Mouse (Mus musculus) hindbrain, embryonic 15.5 days (tissue): ENCODE results near the gene Rora. TPM values are rescaled to one million over a fixed set of nuclear protein-coding genes. Genes with fewer than 3 reads are reported as not detected.
A peak's percentile ranks its signal among the peaks of the same experiment; 100 is the strongest.

ENCODE experiments used
- ATAC-seq: fragments of 200-750 bp; cut with Nextera tagmentation; 2 replicates; pipeline ENCODE4 v1.8.0; 2017; ENCODE audit warnings: low read depth, moderate number of reproducible peaks, moderate TSS enrichment; ENCODE audit not compliant: low FRiP score
- H3K27ac ChIP-seq: fragments of 300-500 bp; sonication (generic); replicated peaks from 2 replicates; pipeline ENCODE4 v1.5.1; 2015; ENCODE audit warnings: mild to moderate bottlenecking, inconsistent platforms
- H3K27me3 ChIP-seq: fragments of 300-500 bp; sonication (generic); 2 replicates; pipeline ENCODE4 v1.6.1; 2015; ENCODE audit warnings: control low read depth, inconsistent platforms
- H3K36me3 ChIP-seq: fragments of 300-500 bp; sonication (generic); 2 replicates; pipeline ENCODE4 v1.6.1; 2015; ENCODE audit warnings: control low read depth, inconsistent platforms
- H3K4me1 ChIP-seq: fragments of 300-500 bp; sonication (generic); replicated peaks from 2 replicates; pipeline ENCODE4 v1.6.1; 2015; ENCODE audit warnings: control low read depth, inconsistent platforms
- H3K4me2 ChIP-seq: fragments of 300-500 bp; sonication (generic); 2 replicates; pipeline ENCODE4 v1.6.1; 2015; ENCODE audit warnings: moderate library complexity, mild to moderate bottlenecking, inconsistent platforms
- H3K4me3 ChIP-seq: fragments of 300-500 bp; sonication (generic); 2 replicates; pipeline ENCODE4 v1.5.1; 2015; ENCODE audit warnings: mild to moderate bottlenecking, inconsistent platforms
- H3K9ac ChIP-seq: fragments of 300-500 bp; sonication (generic); 2 replicates; pipeline ENCODE4 v1.6.1; 2015; ENCODE audit warnings: inconsistent platforms
- H3K9me3 ChIP-seq: fragments of 300-500 bp; sonication (generic); 2 replicates; pipeline ENCODE4 v1.6.1; 2016; ENCODE audit warnings: control low read depth, inconsistent platforms
- WGBS: fragments of 180-500 bp; shearing (Covaris S2); methylation state at CpG from one replicate; pipeline ENCODE4 v1.1.7; 2015; 5-methylcytosine and 5-hydroxymethylcytosine counted together
- polyA plus RNA-seq: library from polyadenylated mRNA; unstranded; fragments of >200 nt; fragmentation: Nextera tagmentation; extraction: Ambion mirVana; gene quantifications from 2 replicates; pipeline ENCODE4 v1.2.1, GENCODE M21; 2015

The Rora gene
- polyA plus RNA-seq, 1 experiment from 2014 or later = 48.5 TPM

GRCm38 (mm10) chr9:69372871-69373270 lies 719.3 kb downstream of the Rora start:
- Histone ChIP-seq H3K27ac (no peak overlapping the region), H3K4me2 (no peak overlapping the region), H3K9ac (no peak overlapping the region)

GRCm38 (mm10) chr9:69376982-69377653 lies 723.5 kb downstream of the Rora start:
- Histone ChIP-seq H3K4me2 (no peak overlapping the region), H3K9me3 (no peaks in the 10 kb centered on the region), H3K9ac (no peak overlapping the region), H3K4me3 (no peak overlapping the region), H3K4me1 (no peaks in the 10 kb centered on the region), H3K27ac (no peak overlapping the region), H3K36me3 (peaks cover 8% of the 10 kb centered on the region), H3K27me3 (no peaks in the 10 kb centered on the region)
- 85% methylated on average over 4 of the region's 4 CpGs for WGBS
- ATAC-seq = no peak

More at GRCm38 (mm10) chr9:69372871-69373270, 719.3 kb downstream of the Rora start:
- H3K36me3 ChIP-seq = peaks cover 8% of the 10 kb centered on the region
- no peak overlapping the region for H3K4me3 ChIP-seq
- no peaks in the 10 kb centered on the region for H3K27me3 ChIP-seq
- WGBS = 33% methylated on average over 4 of the region's 4 CpGs
- no peak for ATAC-seq
- H3K4me1 ChIP-seq = no peaks in the 10 kb centered on the region
- H3K9me3 ChIP-seq = no peaks in the 10 kb centered on the region

GRCm38 (mm10) chr9:69377654-69378045 lies 724.1 kb downstream of the Rora start:
- Histone ChIP-seq H3K4me1 (no peaks in the 10 kb centered on the region), H3K9ac (no peak overlapping the region), H3K9me3 (no peaks in the 10 kb centered on the region), H3K27me3 (no peaks in the 10 kb centered on the region), H3K4me2 (no peak overlapping the region), H3K4me3 (no peak overlapping the region), H3K36me3 (peaks cover 8% of the 10 kb centered on the region), H3K27ac (no peak overlapping the region)
- 91% methylated on average over 3 of the region's 3 CpGs for WGBS
- ATAC-seq = no peak

- no peaks in the 10 kb centered on the region for H3K27me3 ChIP-seq
- H3K4me1 ChIP-seq = no peaks in the 10 kb centered on the region
- no peak overlapping the region for H3K4me2 ChIP-seq
- peaks cover 8% of the 10 kb centered on the region for H3K36me3 ChIP-seq
- 71% methylated on average over 1 of the region's 1 CpGs for WGBS
- H3K9me3 ChIP-seq = no peaks in the 10 kb centered on the region
- no peak overlapping the region for H3K4me3 ChIP-seq
- H3K27ac ChIP-seq = no peak overlapping the region
- no peak overlapping the region for H3K9ac ChIP-seq
- ATAC-seq = no peak
Measured at GRCm38 (mm10) chr9:69380546-69380945, 727.0 kb downstream of the Rora start.

- Histone ChIP-seq H3K9me3 (no peaks in the 10 kb centered on the region), H3K4me3 (no peak overlapping the region), H3K36me3 (peaks cover 4% of the 10 kb centered on the region), H3K4me2 (no peak overlapping the region), H3K4me1 (no peaks in the 10 kb centered on the region), H3K27ac (no peak overlapping the region), H3K9ac (no peak overlapping the region), H3K27me3 (no peaks in the 10 kb centered on the region)
- ATAC-seq = no peak
- WGBS = 71% methylated on average over 7 of the region's 7 CpGs
Measured at GRCm38 (mm10) chr9:69381741-69382140, 728.2 kb downstream of the Rora start.

GRCm38 (mm10) chr9:69384475-69384874 lies 730.9 kb downstream of the Rora start:
- no peak for ATAC-seq
- Histone ChIP-seq H3K4me2 (no peak overlapping the region), H3K27ac (no peak overlapping the region), H3K9ac (no peak overlapping the region), H3K9me3 (no peaks in the 10 kb centered on the region), H3K36me3 (no peaks in the 10 kb centered on the region), H3K4me3 (no peak overlapping the region), H3K4me1 (no peaks in the 10 kb centered on the region), H3K27me3 (no peaks in the 10 kb centered on the region)
- 88% methylated on average over 17 of the region's 17 CpGs for WGBS

GRCm38 (mm10) chr9:69384905-69385304 lies 731.3 kb downstream of the Rora start:
- H3K4me2 ChIP-seq = no peak overlapping the region
- H3K9ac ChIP-seq = no peak overlapping the region
- 73% methylated on average over 1 of the region's 1 CpGs for WGBS

GRCm38 (mm10) chr9:69387296-69387695 lies 733.7 kb downstream of the Rora start:
- Histone ChIP-seq H3K4me2 (no peak overlapping the region), H3K4me3 (no peak overlapping the region), H3K4me1 (no peaks in the 10 kb centered on the region), H3K27ac (no peak overlapping the region), H3K27me3 (no peaks in the 10 kb centered on the region), H3K36me3 (no peaks in the 10 kb centered on the region), H3K9me3 (no peaks in the 10 kb centered on the region), H3K9ac (no peak overlapping the region)
- 85% methylated on average over 4 of the region's 4 CpGs for WGBS
- ATAC-seq = no peak

More at GRCm38 (mm10) chr9:69384905-69385304, 731.3 kb downstream of the Rora start:
- Histone ChIP-seq H3K27ac (no peak overlapping the region), H3K4me1 (no peaks in the 10 kb centered on the region), H3K4me3 (no peak overlapping the region), H3K27me3 (no peaks in the 10 kb centered on the region), H3K36me3 (no peaks in the 10 kb centered on the region), H3K9me3 (no peaks in the 10 kb centered on the region)
- no peak for ATAC-seq

GRCm38 (mm10) chr9:69390631-69391030 lies 737.0 kb downstream of the Rora start:
- Histone ChIP-seq H3K36me3 (no peaks in the 10 kb centered on the region), H3K27ac (no peak overlapping the region), H3K4me1 (no peaks in the 10 kb centered on the region), H3K4me2 (no peak overlapping the region), H3K27me3 (no peaks in the 10 kb centered on the region), H3K9ac (no peak overlapping the region), H3K9me3 (no peaks in the 10 kb centered on the region), H3K4me3 (no peak overlapping the region)
- no peak for ATAC-seq
- 73% methylated on average over 4 of the region's 4 CpGs for WGBS

GRCm38 (mm10) chr9:69394234-69394633 lies 740.6 kb downstream of the Rora start:
- Histone ChIP-seq H3K9ac (no peak overlapping the region), H3K9me3 (no peaks in the 10 kb centered on the region), H3K27me3 (no peaks in the 10 kb centered on the region), H3K4me2 (no peak overlapping the region), H3K36me3 (no peaks in the 10 kb centered on the region), H3K4me1 (peaks cover 8% of the 10 kb centered on the region), H3K4me3 (no peak overlapping the region), H3K27ac (no peak overlapping the region)
- ATAC-seq = no peak
- WGBS = 94% methylated on average over 5 of the region's 5 CpGs

- Histone ChIP-seq H3K27ac (peak overlapping the region; percentile 91), H3K4me2 (peak overlapping the region; percentile 84), H3K9me3 (no peaks in the 10 kb centered on the region), H3K27me3 (no peaks in the 10 kb centered on the region), H3K4me1 (peaks cover 8% of the 10 kb centered on the region), H3K4me3 (peak overlapping the region; percentile 63), H3K36me3 (no peaks in the 10 kb centered on the region), H3K9ac (peak overlapping the region; percentile 73; the same call in 1 of the 2 replicates)
- peak; percentile 62; the same call in 1 of the 2 replicates for ATAC-seq
- 63% methylated on average over 2 of the region's 2 CpGs for WGBS
Measured at GRCm38 (mm10) chr9:69397432-69397759, 743.8 kb downstream of the Rora start.

- Histone ChIP-seq H3K4me1 (peaks cover 8% of the 10 kb centered on the region), H3K9ac (peak within 1 kb of the TSS; percentile 73), H3K4me2 (peak within 1 kb of the TSS; percentile 84), H3K27me3 (no peaks in the 10 kb centered on the region), H3K4me3 (peak within 1 kb of the TSS; percentile 63), H3K9me3 (no peaks in the 10 kb centered on the region), H3K36me3 (no peaks in the 10 kb centered on the region), H3K27ac (peak within 1 kb of the TSS; percentile 91)
- ATAC-seq = peak; percentile 89
- WGBS = under 1% methylated on average over 52 of the region's 53 CpGs
Measured at GRCm38 (mm10) chr9:69397760-69398452, 744.3 kb downstream of the Rora start, which contains the start of gene Ice2. TSS of gene Ice2 (plus strand) at chr9:69397906.
